Mouse (Mus musculus): ENCODE data around the gene Ptx3. TPM values are rescaled to one million over a fixed set of nuclear protein-coding genes. Genes with fewer than 3 reads are reported as not detected.
"Not testable (repeated sequence)": the region's sequence is repeated elsewhere in the genome, so short reads cannot be mapped to it uniquely, and the experiment has no call there.

Ptx3 gene
- polyA plus RNA-seq, 1 experiment from 2014 or later, result 6.9 TPM

DNA sequence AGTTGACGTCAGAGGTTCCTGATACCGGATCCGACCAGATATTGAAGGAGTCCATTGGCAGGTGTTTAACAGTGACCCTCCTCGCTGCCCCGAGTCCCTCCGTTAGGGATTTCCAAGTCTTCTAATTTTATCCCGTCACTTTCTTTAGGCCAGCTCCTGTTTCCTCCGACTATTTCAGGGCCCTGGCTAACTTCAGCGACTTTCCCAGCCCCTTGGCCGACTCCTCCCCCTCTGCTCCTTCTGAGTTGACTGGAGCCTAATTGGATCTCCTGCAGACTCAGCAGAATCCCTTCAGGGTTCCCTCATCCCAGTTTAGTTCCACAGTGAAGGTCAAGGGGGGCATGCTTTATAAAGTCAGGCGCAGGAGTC is 1.5 kb downstream of the Ptx3 start:
- Histone ChIP-seq H3K27ac (ENCODE audit: low read length) (0 out of 2 replicates have a peak overlapping the region, but pooled peaks have one; percentile 15), H3K4me1 (ENCODE audit: control insufficient read depth, insufficient read depth, low read length) (peaks cover 6% of the 10 kb centered on the region; the same call in 1 of the 2 replicates), H3K4me3 (ENCODE audit: low read depth, low read length) (peak overlapping the region; percentile 66), H3K4me2 (ENCODE audit: low read length) (peak overlapping the region; percentile 98), H3K27me3 (ENCODE audit: control insufficient read depth, insufficient read depth, low read depth, low read length) (peaks cover 6% of the 10 kb centered on the region; the same call in 1 of the 2 replicates), H3K36me3 (ENCODE audit: control insufficient read depth, insufficient read depth, low read length) (no peaks in the 10 kb centered on the region), H3K9ac (ENCODE audit: low read depth, low read length) (peak overlapping the region; percentile 79), H3K9me3 (replicated peaks; ENCODE audit: control insufficient read depth, low read length, poor library complexity, severe bottlenecking) (no peaks in the 10 kb centered on the region)
- peak; percentile 27; the same call in 1 of the 2 replicates for ATAC-seq
- under 1% methylated on average over 11 of the region's 11 CpGs for WGBS

GRCm38 (mm10) chr3:66224931-66225537 is 5.3 kb downstream of the Ptx3 start:
- H3K27me3 ChIP-seq (ENCODE audit: control insufficient read depth, insufficient read depth, low read depth, low read length), result peaks cover 4% of the 10 kb centered on the region; the same call in 1 of the 2 replicates
- H3K27ac ChIP-seq (ENCODE audit: low read length), result no peak overlapping the region
- H3K4me3 ChIP-seq (ENCODE audit: low read depth, low read length), result no peak overlapping the region
- WGBS, result 84% methylated on average over 15 of the region's 15 CpGs
- H3K36me3 ChIP-seq (ENCODE audit: control insufficient read depth, insufficient read depth, low read length), result no peaks in the 10 kb centered on the region
- no peak for ATAC-seq
- no peak overlapping the region for H3K4me2 ChIP-seq (ENCODE audit: low read length)
- H3K4me1 ChIP-seq (ENCODE audit: control insufficient read depth, insufficient read depth, low read length), result peaks cover 4% of the 10 kb centered on the region; the same call in 1 of the 2 replicates
- no peaks in the 10 kb centered on the region for H3K9me3 ChIP-seq (replicated peaks; ENCODE audit: control insufficient read depth, low read length, poor library complexity, severe bottlenecking)
- H3K9ac ChIP-seq (ENCODE audit: low read depth, low read length), result no peak overlapping the region

DNA sequence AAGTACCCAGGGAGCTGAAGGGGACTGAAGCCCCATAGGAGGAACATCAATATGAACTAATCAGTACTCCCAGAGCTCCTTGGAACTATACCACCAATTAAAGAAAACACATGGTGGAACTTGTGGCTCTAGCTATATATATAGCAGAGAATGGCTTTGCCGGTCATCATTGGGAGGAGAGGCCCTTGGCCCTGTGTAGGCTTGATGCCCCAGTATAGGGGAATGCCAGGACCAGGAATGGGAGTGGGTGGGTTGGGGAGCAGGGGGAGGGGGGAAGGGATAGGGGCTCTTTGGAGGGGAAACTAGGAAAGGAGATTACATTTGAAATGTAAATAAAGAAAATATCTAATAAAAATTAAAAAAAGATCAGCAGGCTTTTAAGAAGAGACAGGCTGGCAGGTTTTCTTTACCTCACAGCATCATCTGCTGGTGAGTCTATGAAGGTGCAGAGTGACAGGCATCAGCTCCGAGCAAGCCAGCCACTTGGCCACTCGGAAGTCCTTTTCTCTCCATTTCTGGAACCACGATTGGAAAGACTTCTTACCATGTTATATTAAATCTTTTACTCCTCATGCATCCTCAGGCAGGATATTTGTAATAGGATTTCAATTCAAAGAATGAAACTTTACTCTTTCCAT is 16.6 kb downstream of the Ptx3 start:
- H3K9ac ChIP-seq (ENCODE audit: low read depth, low read length); H3K27ac ChIP-seq (ENCODE audit: low read length); H3K4me1 ChIP-seq (ENCODE audit: control insufficient read depth, insufficient read depth, low read length); H3K9me3 ChIP-seq (replicated peaks; ENCODE audit: control insufficient read depth, low read length, poor library complexity, severe bottlenecking); H3K27me3 ChIP-seq (ENCODE audit: control insufficient read depth, insufficient read depth, low read depth, low read length); H3K36me3 ChIP-seq (ENCODE audit: control insufficient read depth, insufficient read depth, low read length); H3K4me3 ChIP-seq (ENCODE audit: low read depth, low read length); H3K4me2 ChIP-seq (ENCODE audit: low read length): not testable (repeated sequence)
- WGBS, result 45% methylated on average over 4 of the region's 4 CpGs
- peak; percentile 79 for ATAC-seq

DNA sequence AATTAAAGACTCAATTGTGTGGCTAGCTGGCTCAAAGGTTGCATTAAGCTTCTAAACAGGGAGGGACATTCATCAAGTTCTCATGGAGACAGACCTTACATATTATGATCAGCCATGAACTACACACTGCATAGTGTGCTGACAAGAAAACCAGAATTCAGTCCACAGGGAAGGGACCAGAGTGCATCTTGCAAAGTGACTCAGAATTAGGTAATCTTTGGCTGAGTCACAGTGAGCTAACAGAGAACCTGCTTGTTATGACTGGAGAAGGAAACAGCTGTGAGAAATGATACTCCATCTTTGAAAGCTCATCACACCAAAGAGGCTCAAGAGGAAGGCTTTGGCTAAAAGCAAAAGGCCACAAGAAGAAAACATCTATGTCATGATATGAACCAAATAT is 20.8 kb downstream of the Ptx3 start:
- Histone ChIP-seq H3K4me1 (ENCODE audit: control insufficient read depth, insufficient read depth, low read length) (no peaks in the 10 kb centered on the region), H3K9me3 (replicated peaks; ENCODE audit: control insufficient read depth, low read length, poor library complexity, severe bottlenecking) (no peaks in the 10 kb centered on the region), H3K9ac (ENCODE audit: low read depth, low read length) (no peak overlapping the region), H3K27ac (ENCODE audit: low read length) (no peak overlapping the region), H3K4me3 (ENCODE audit: low read depth, low read length) (no peak overlapping the region), H3K4me2 (ENCODE audit: low read length) (no peak overlapping the region), H3K36me3 (ENCODE audit: control insufficient read depth, insufficient read depth, low read length) (no peaks in the 10 kb centered on the region), H3K27me3 (ENCODE audit: control insufficient read depth, insufficient read depth, low read depth, low read length) (no peaks in the 10 kb centered on the region)
- ATAC-seq, result no peak

GRCm38 (mm10) chr3:66251842-66252241 is 32.1 kb downstream of the Ptx3 start:
- Histone ChIP-seq H3K4me3 (ENCODE audit: low read depth, low read length) (no peak overlapping the region), H3K27ac (ENCODE audit: low read length) (no peak overlapping the region), H3K4me2 (ENCODE audit: low read length) (no peak overlapping the region), H3K27me3 (ENCODE audit: control insufficient read depth, insufficient read depth, low read depth, low read length) (no peaks in the 10 kb centered on the region), H3K9me3 (replicated peaks; ENCODE audit: control insufficient read depth, low read length, poor library complexity, severe bottlenecking) (no peaks in the 10 kb centered on the region), H3K9ac (ENCODE audit: low read depth, low read length) (no peak overlapping the region), H3K4me1 (ENCODE audit: control insufficient read depth, insufficient read depth, low read length) (no peaks in the 10 kb centered on the region), H3K36me3 (ENCODE audit: control insufficient read depth, insufficient read depth, low read length) (no peaks in the 10 kb centered on the region)
- ATAC-seq, result 0 out of 2 replicates have a peak, but pooled peaks have one; percentile 39
- 71% methylated on average over 7 of the region's 7 CpGs for WGBS

DNA sequence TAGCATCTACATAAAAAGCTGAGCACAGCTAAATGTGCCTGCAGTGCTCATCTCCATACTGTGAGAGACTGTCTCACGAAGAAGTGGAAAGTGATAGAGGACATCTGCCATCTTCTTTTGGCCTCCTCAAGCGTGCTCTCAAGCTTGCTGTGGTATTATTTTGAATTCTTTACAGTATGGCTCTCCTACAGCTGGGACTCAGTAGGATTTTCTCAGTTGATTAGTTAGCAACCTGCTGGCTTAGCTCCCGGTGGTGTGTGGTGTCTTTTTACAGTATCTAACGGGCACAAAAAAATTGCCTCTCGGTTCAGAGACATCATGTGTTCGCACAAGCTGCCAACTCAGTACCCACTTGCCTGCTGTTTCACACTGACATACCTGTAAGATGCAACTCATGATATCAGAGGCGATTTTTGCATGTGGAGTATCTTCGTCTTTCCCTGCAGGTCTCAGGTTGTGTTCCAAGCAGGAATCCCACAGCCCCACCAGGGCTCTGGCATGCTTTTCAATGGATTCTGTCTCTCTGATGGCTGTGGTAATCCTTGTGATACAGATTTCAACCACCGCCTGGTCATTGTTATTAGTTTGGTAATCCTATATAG is 34.9 kb downstream of the Ptx3 start:
- ATAC-seq, result no peak
- 70% methylated on average over 9 of the region's 9 CpGs for WGBS
- H3K4me1 ChIP-seq (ENCODE audit: control insufficient read depth, insufficient read depth, low read length), result no peaks in the 10 kb centered on the region

GRCm38 (mm10) chr3:66262319-66262718 is 42.6 kb downstream of the Ptx3 start:
- WGBS, result 40% methylated on average over 5 of the region's 5 CpGs
- no peak overlapping the region for H3K4me2 ChIP-seq (ENCODE audit: low read length)

More for the DNA sequence above, 34.9 kb downstream of the Ptx3 start:
- no peaks in the 10 kb centered on the region for H3K27me3 ChIP-seq (ENCODE audit: control insufficient read depth, insufficient read depth, low read depth, low read length)
- no peaks in the 10 kb centered on the region for H3K36me3 ChIP-seq (ENCODE audit: control insufficient read depth, insufficient read depth, low read length)
- no peaks in the 10 kb centered on the region for H3K9me3 ChIP-seq (replicated peaks; ENCODE audit: control insufficient read depth, low read length, poor library complexity, severe bottlenecking)
- no peak overlapping the region for H3K9ac ChIP-seq (ENCODE audit: low read depth, low read length)
- H3K4me2 ChIP-seq (ENCODE audit: low read length), result no peak overlapping the region
- no peak overlapping the region for H3K27ac ChIP-seq (ENCODE audit: low read length)
- H3K4me3 ChIP-seq (ENCODE audit: low read depth, low read length), result no peak overlapping the region

DNA sequence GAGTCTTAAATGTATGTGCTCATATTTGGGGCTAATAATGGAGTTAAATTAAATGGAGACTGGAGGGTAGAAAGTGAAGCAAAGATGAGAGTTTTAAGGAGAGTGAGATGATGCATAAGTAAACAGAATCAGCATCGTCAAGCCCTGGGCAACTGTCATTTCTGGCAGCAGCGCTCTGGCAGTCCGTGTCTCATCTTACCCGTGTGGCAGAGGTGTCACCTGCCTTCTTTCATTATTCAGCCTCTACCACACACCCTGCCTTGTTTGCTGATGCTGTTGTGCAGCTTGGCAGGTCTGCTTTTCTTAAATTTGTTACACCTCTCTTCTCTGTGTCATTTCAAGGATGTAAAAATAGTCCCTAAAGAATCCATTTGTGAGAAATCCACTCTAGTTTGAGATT is 43.6 kb downstream of the Ptx3 start:
- Histone ChIP-seq H3K36me3 (ENCODE audit: control insufficient read depth, insufficient read depth, low read length) (no peaks in the 10 kb centered on the region), H3K9ac (ENCODE audit: low read depth, low read length) (no peak overlapping the region), H3K4me1 (ENCODE audit: control insufficient read depth, insufficient read depth, low read length) (no peaks in the 10 kb centered on the region), H3K27me3 (ENCODE audit: control insufficient read depth, insufficient read depth, low read depth, low read length) (no peaks in the 10 kb centered on the region), H3K27ac (ENCODE audit: low read length) (no peak overlapping the region), H3K4me3 (ENCODE audit: low read depth, low read length) (no peak overlapping the region), H3K9me3 (replicated peaks; ENCODE audit: control insufficient read depth, low read length, poor library complexity, severe bottlenecking) (no peaks in the 10 kb centered on the region), H3K4me2 (ENCODE audit: low read length) (no peak overlapping the region)
- 67% methylated on average over 4 of the region's 4 CpGs for WGBS
- ATAC-seq, result peak; percentile 56; the same call in 1 of the 2 replicates

More at GRCm38 (mm10) chr3:66262319-66262718, 42.6 kb downstream of the Ptx3 start:
- H3K27me3 ChIP-seq (ENCODE audit: control insufficient read depth, insufficient read depth, low read depth, low read length), result no peaks in the 10 kb centered on the region
- H3K9ac ChIP-seq (ENCODE audit: low read depth, low read length), result no peak overlapping the region
- H3K27ac ChIP-seq (ENCODE audit: low read length), result no peak overlapping the region
- no peak for ATAC-seq
- H3K9me3 ChIP-seq (replicated peaks; ENCODE audit: control insufficient read depth, low read length, poor library complexity, severe bottlenecking), result no peaks in the 10 kb centered on the region
- no peak overlapping the region for H3K4me3 ChIP-seq (ENCODE audit: low read depth, low read length)
- H3K4me1 ChIP-seq (ENCODE audit: control insufficient read depth, insufficient read depth, low read length), result no peaks in the 10 kb centered on the region
- no peaks in the 10 kb centered on the region for H3K36me3 ChIP-seq (ENCODE audit: control insufficient read depth, insufficient read depth, low read length)

All from midbrain, embryonic 16.5 days (tissue).